Mouse (Mus musculus): ENCODE data around the gene Rnf208.

The Rnf208 gene

DNA sequence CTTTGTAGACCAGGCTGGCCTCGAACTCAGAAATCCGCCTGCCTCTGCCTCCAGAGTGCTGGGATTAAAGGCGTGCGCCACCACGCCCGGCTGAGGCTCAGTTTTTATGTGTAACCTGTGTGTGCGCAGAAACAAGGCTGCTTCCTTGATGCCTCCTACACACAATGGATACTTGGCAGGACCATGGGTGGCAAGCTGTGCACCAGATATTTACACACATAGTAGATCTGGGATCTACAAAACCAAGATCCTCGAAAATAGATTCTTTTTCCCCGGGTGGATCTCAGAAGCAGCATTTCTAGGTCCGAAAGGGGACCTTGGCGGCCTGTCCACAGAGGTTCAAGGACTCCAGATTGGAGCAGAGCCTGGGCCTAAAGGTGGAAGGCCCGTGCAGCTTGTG lies 19.8 kb downstream of the Rnf208 start:
- H3K9me3 ChIP-seq (ENCODE audit: low read length), result no peaks in the 10 kb centered on the region
- peaks cover 54% of the 10 kb centered on the region for H3K4me1 ChIP-seq (replicated peaks; ENCODE audit: low read depth, low read length)
- peak overlapping the region; percentile 95 for H3K4me3 ChIP-seq (replicated peaks; ENCODE audit: low read length)
- H3K27me3 ChIP-seq (ENCODE audit: insufficient read depth, low read length), result peaks cover 10% of the 10 kb centered on the region
- H3K36me3 ChIP-seq (ENCODE audit: insufficient read depth, low read length), result peaks cover 34% of the 10 kb centered on the region
- TF ChIP-seq CTCF (conservative IDR thresholded peaks at IDR 0.05; ENCODE audit: low read length) (no peak), NANOG (IDR thresholded peaks at IDR 0.05; ENCODE audit: borderline replicate concordance, low read length) (no peak), POU5F1 (IDR thresholded peaks at IDR 0.05; ENCODE audit: borderline replicate concordance, low read length) (no peak)

- TF ChIP-seq CTCF (conservative IDR thresholded peaks at IDR 0.05; ENCODE audit: low read length) (no peak), POU5F1 (IDR thresholded peaks at IDR 0.05; ENCODE audit: borderline replicate concordance, low read length) (no peak), NANOG (IDR thresholded peaks at IDR 0.05; ENCODE audit: borderline replicate concordance, low read length) (no peak)
- Histone ChIP-seq H3K9me3 (ENCODE audit: low read length) (no peaks in the 10 kb centered on the region), H3K27me3 (ENCODE audit: insufficient read depth, low read length) (peaks cover 10% of the 10 kb centered on the region), H3K4me1 (replicated peaks; ENCODE audit: low read depth, low read length) (peaks cover 55% of the 10 kb centered on the region), H3K4me3 (replicated peaks; ENCODE audit: low read length) (peak within 1 kb of the TSS; percentile 95), H3K36me3 (ENCODE audit: insufficient read depth, low read length) (peaks cover 38% of the 10 kb centered on the region)
These were observed 20.3 kb downstream of the Rnf208 start, which contains the start of gene Tprn for GRCm38 (mm10) chr2:25262291-25262767. TSS of gene Tprn (plus strand) at chr2:25262618.

DNA sequence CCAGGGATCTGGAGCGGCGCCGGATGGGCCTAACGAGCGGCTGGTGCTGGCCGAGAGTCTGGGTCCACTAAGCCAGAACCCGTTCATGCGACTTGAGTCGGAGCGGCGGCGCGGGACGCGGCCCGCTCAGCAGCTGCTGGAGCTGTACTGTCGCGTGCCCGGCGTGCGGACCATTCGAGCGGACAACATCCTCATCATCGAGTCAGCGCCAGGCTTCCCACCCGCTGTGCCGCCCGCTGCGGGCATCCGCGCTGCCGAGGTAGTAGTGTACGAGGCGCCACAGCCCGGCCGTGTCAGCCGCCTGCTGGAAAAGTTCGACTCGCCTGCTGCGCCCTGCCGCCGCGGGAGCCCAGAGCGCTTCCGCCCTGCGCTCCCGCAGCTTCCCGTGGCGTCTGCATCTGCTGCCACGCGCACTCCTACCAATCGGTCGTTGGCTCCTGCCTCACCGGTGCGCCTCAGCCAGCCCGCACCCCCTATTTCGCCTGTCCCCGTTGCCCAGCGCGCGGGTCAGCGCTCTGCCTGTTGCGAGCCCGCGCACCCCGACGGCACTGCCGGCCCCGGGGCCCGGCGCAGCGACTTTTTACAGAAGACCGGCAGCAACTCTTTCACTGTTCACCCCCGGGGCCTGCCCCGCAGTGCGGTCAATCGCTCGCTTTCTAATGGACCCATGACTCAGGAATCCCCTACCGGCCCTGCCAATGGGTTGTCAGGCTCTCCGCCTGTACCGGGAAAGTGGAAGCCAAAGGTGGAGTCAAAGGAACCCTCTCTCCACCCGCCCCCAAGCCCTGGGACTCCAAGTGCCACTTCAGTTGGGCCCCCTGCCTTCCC lies 21.0 kb downstream of the Rnf208 start:
- Histone ChIP-seq H3K9me3 (ENCODE audit: low read length) (no peaks in the 10 kb centered on the region), H3K4me1 (replicated peaks; ENCODE audit: low read depth, low read length) (peaks cover 62% of the 10 kb centered on the region), H3K4me3 (replicated peaks; ENCODE audit: low read length) (peak overlapping the region; percentile 95), H3K27me3 (ENCODE audit: insufficient read depth, low read length) (peaks cover 10% of the 10 kb centered on the region), H3K36me3 (ENCODE audit: insufficient read depth, low read length) (peaks cover 45% of the 10 kb centered on the region)
- TF ChIP-seq CTCF (conservative IDR thresholded peaks at IDR 0.05; ENCODE audit: low read length) (no peak), POU5F1 (IDR thresholded peaks at IDR 0.05; ENCODE audit: borderline replicate concordance, low read length) (no peak), NANOG (IDR thresholded peaks at IDR 0.05; ENCODE audit: borderline replicate concordance, low read length) (no peak)

DNA sequence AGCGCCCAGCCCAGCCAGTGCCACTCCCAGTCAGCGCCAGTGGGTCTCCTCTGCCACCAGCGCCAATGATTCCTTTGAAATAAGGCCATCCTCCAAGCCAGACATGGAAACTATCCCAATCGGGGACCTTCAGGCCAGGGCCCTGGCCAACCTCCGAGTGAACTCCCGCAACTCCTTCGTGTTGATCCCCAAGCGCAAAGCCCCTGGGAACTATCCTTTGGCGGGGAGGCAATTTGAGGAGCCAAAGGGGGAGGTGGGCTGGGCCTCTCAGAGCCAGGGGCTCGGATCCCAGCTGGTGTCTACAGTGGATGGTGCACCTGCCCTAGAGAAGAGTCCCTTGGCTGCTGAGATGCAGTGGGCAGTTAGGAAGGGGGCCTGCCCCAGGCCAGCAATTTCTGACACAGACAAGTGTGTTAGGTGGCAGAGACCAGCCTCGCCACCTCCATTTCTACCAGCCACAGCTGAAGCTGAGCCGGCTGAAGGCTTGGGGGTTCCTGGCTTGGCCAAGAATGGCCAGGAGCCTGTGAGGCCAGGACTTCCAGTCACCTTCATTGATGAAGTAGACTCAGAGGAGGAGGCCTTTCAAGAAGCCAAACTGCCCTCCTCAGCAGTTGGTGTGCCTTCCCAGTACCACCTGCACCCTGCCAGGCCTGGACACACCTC lies 21.7 kb downstream of the Rnf208 start:
- Histone ChIP-seq H3K27me3 (ENCODE audit: insufficient read depth, low read length) (peaks cover 10% of the 10 kb centered on the region), H3K9me3 (ENCODE audit: low read length) (no peaks in the 10 kb centered on the region), H3K36me3 (ENCODE audit: insufficient read depth, low read length) (peaks cover 53% of the 10 kb centered on the region), H3K4me3 (replicated peaks; ENCODE audit: low read length) (peak overlapping the region; percentile 95), H3K4me1 (replicated peaks; ENCODE audit: low read depth, low read length) (peaks cover 64% of the 10 kb centered on the region)
- TF ChIP-seq POU5F1 (IDR thresholded peaks at IDR 0.05; ENCODE audit: borderline replicate concordance, low read length), result no peak
- TF ChIP-seq CTCF (conservative IDR thresholded peaks at IDR 0.05; ENCODE audit: low read length), result no peak
- no peak for TF ChIP-seq NANOG (IDR thresholded peaks at IDR 0.05; ENCODE audit: borderline replicate concordance, low read length)

GRCm38 (mm10) chr2:25264286-25264660 lies 22.2 kb downstream of the Rnf208 start:
- Histone ChIP-seq H3K4me3 (replicated peaks; ENCODE audit: low read length) (peak overlapping the region; percentile 95), H3K9me3 (ENCODE audit: low read length) (no peaks in the 10 kb centered on the region), H3K4me1 (replicated peaks; ENCODE audit: low read depth, low read length) (peaks cover 63% of the 10 kb centered on the region), H3K27me3 (ENCODE audit: insufficient read depth, low read length) (peaks cover 10% of the 10 kb centered on the region), H3K36me3 (ENCODE audit: insufficient read depth, low read length) (peaks cover 58% of the 10 kb centered on the region)
- TF ChIP-seq CTCF (conservative IDR thresholded peaks at IDR 0.05; ENCODE audit: low read length) (no peak), POU5F1 (IDR thresholded peaks at IDR 0.05; ENCODE audit: borderline replicate concordance, low read length) (no peak), NANOG (IDR thresholded peaks at IDR 0.05; ENCODE audit: borderline replicate concordance, low read length) (no peak)

GRCm38 (mm10) chr2:25264851-25265250 lies 22.8 kb downstream of the Rnf208 start:
- no peak for TF ChIP-seq NANOG (IDR thresholded peaks at IDR 0.05; ENCODE audit: borderline replicate concordance, low read length)
- no peak for TF ChIP-seq POU5F1 (IDR thresholded peaks at IDR 0.05; ENCODE audit: borderline replicate concordance, low read length)
- no peak for TF ChIP-seq CTCF (conservative IDR thresholded peaks at IDR 0.05; ENCODE audit: low read length)
- peaks cover 64% of the 10 kb centered on the region for H3K4me1 ChIP-seq (replicated peaks; ENCODE audit: low read depth, low read length)
- H3K36me3 ChIP-seq (ENCODE audit: insufficient read depth, low read length), result peaks cover 64% of the 10 kb centered on the region
- H3K4me3 ChIP-seq (replicated peaks; ENCODE audit: low read length), result peak overlapping the region; percentile 95
- H3K9me3 ChIP-seq (ENCODE audit: low read length), result no peaks in the 10 kb centered on the region
- peaks cover 10% of the 10 kb centered on the region for H3K27me3 ChIP-seq (ENCODE audit: insufficient read depth, low read length)

GRCm38 (mm10) chr2:25265897-25266656 lies 24.0 kb downstream of the Rnf208 start:
- Histone ChIP-seq H3K27me3 (ENCODE audit: insufficient read depth, low read length) (peaks cover 10% of the 10 kb centered on the region), H3K36me3 (ENCODE audit: insufficient read depth, low read length) (peaks cover 76% of the 10 kb centered on the region), H3K9me3 (ENCODE audit: low read length) (no peaks in the 10 kb centered on the region), H3K4me3 (replicated peaks; ENCODE audit: low read length) (peak overlapping the region; percentile 60), H3K4me1 (replicated peaks; ENCODE audit: low read depth, low read length) (peaks cover 75% of the 10 kb centered on the region)
- no peak for TF ChIP-seq CTCF (conservative IDR thresholded peaks at IDR 0.05; ENCODE audit: low read length)
- TF ChIP-seq NANOG (IDR thresholded peaks at IDR 0.05; ENCODE audit: borderline replicate concordance, low read length), result no peak
- TF ChIP-seq POU5F1 (IDR thresholded peaks at IDR 0.05; ENCODE audit: borderline replicate concordance, low read length), result no peak

GRCm38 (mm10) chr2:25266720-25267119 lies 24.7 kb downstream of the Rnf208 start:
- H3K27me3 ChIP-seq (ENCODE audit: insufficient read depth, low read length), result peaks cover 10% of the 10 kb centered on the region
- peaks cover 76% of the 10 kb centered on the region for H3K4me1 ChIP-seq (replicated peaks; ENCODE audit: low read depth, low read length)
- H3K36me3 ChIP-seq (ENCODE audit: insufficient read depth, low read length), result peaks cover 82% of the 10 kb centered on the region
- TF ChIP-seq POU5F1 (IDR thresholded peaks at IDR 0.05; ENCODE audit: borderline replicate concordance, low read length) (no peak), NANOG (IDR thresholded peaks at IDR 0.05; ENCODE audit: borderline replicate concordance, low read length) (no peak), CTCF (conservative IDR thresholded peaks at IDR 0.05; ENCODE audit: low read length) (no peak)
- no peaks in the 10 kb centered on the region for H3K9me3 ChIP-seq (ENCODE audit: low read length)
- peak overlapping the region; percentile 60 for H3K4me3 ChIP-seq (replicated peaks; ENCODE audit: low read length)

All from E14TG2a.4 (cell line).